Mouse (Mus musculus) cerebellum, adult 11-12 months (tissue): Measurements from ENCODE around the gene Lamc1.

Source experiments
- DNase-seq: peaks from one replicate; pipeline ENCODE4 v3.0.0; 2022

Lamc1 gene

DNA sequence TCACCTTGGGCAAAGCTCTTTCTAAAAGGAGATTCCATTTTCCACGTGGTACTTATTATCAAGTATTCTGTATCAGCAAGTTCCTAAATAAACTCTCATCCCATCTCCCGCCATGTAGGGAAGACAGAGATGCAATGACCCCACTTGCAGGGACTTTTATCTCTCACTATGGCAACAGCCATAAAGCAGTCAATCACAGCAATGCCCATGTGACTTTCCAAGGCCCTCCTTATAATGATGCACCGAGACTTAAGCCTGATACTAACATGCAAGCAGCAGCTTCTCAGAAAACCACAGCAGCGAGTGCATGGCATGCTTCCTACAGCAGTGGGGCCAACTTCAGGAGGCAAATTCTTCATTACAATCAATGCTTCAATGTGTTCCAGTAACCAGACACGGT, 39.7 kb downstream of the Lamc1 start:
- no peak for DNase-seq

DNA sequence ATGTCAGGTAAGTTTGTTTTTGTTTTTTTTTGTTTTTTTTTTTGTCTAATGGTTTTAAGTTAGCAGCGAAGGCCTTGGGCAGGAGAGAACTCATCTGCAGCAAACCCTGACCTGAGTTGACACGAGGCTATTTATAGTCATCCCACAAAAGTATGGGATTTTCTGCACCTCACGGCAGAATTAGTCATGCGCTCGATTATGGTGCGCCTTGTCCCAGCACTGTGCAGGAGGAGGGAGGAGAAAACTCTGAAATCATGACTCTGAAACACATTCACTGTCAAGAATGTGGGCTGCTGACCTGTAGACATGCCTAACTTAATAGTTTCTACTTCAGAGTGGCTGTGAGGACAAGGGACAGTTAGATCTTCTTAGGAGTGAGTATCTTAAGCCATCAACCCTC, 40.4 kb downstream of the Lamc1 start:
- no peak for DNase-seq

- DNase-seq = no peak
Measured at GRCm38 (mm10) chr1:153291416-153291815, 41.2 kb downstream of the Lamc1 start.

- DNase-seq = no peak
Measured at GRCm38 (mm10) chr1:153288010-153288409, 44.6 kb downstream of the Lamc1 start.

DNA sequence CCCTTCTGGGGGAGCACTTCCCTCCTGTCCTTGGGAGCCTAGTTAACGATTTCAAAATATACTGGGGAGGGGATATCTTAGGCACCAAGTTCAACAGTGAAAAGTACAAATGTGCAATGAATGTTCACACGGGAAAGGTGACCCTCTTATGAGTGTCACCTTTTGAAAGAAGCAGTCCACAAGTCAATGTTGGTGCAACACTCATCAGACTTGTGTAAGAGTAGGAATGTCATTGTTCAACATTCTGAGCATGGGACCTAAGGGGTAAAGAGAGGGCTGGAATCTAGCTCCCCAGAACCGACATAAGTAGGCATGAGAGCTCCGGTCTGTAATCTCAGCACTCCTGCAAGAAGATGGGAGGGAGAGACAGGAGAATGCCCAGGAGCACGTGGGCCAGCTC, 45.1 kb downstream of the Lamc1 start:
- no peak for DNase-seq

GRCm38 (mm10) chr1:153286216-153286615, 46.4 kb downstream of the Lamc1 start:
- no peak for DNase-seq

DNA sequence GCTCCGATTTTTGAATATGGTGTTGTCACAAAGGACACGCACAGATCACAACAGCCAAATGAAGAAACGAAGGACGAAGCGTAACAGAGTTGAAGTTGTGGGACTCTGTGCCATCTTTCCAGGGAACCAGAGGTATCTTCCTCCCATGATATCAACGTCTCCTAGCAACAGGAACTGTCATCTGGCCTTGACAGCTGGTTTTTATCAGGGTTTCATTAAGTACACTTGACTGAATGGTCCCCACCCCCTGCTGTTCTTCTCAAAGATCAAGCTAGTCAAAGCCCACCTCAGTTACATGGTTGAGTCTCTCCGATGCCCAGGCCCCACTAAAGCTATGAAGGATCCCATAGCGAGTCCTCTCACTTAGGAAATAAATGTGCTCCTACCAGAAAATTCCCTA, 47.4 kb downstream of the Lamc1 start:
- no peak for DNase-seq

DNA sequence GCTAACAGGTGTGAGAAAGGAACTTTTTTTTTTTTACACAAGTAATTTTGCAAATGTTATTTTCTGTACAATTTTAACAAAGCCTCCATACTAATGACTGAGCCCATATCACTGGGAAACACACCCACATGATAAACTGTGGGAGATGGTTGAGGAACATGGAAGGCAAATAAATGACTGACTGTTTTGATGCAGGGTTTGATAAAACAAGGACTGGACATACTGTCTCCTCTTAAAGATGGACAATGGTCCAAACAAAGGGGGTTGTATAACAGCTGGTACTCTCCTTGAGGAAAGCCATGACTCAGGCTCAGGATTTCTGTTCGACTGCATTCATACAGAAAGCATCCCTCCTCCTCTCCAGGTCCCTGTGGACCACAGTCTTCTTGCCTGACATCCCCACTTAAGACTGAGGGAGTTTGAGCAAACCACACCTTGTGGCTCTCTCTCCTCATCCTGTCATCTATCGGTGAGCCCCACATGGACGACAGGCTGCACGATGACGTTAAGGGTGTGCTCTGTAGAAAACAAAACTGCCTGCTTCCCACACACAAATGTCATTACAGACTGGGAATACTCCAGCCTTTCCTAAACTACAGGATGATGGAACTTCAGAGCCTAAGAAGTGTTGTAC, 50.1 kb downstream of the Lamc1 start:
- DNase-seq = no peak

DNA sequence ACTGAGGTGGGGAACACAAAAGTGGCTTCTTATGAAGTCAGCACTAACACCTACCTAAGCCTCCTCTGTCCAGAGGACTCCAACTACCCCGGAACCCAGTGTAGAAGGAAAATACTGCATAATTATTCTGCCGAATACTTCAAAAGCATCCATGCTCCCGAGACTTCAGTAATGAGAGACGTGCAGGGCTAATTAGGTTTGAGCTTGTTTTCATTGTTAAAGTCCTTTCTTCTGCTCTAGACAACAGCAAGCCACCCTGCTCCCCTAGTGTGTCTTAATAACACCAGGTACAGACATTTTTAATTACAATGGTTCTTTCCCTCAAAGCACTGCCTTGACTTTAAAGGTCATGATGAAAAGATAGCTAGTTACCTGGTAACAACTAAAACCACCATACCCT, 51.1 kb downstream of the Lamc1 start:
- DNase-seq = no peak

DNA sequence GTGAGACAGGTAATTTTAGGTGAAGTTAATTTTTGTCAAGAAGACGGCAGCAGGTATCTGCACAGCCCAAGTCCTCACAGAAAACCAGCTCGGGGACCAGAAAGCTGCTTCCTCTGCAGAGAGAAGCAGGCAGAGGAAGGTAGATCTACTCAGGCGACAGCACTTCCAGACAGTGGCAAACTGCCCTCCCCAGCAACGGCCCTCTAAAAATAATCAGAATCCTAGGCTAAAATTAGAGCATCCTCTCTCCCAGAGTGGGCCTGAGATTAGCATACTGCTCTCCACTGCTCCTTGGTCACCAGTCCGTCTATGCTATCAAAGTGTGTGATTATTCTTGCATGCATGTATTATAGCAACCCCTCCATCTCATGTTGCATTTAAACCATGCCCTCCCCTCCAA, 52.2 kb downstream of the Lamc1 start:
- no peak for DNase-seq

DNA sequence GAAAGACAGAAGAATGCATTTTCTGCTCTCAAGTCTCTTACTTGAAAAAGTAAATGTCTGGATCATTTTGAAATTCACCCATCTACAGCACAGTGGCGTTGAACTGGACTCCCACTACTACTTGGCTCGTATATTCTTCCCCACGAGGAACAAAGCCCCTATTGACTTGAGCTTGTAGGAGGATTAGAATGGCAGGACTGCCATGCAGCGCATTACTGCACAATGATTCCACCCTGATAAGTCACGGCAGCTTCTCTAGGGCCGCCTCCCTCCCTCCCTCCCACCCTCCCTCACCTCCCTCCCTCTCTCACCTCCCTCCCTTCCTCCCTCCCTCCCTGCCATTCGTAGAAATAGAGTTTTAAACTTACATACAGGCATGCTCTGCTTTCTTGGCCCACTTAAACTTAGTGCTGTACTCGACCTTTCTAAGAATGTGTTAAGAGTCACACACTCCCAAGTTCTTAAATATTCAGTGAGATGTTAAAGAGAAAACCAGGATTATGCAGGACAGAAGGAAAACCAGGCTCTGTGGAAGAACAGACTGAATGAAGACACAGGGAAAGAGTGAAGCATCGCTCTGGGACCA, 54.5 kb downstream of the Lamc1 start:
- no peak for DNase-seq

GRCm38 (mm10) chr1:153275466-153275865, 57.1 kb downstream of the Lamc1 start:
- DNase-seq = no peak

DNA sequence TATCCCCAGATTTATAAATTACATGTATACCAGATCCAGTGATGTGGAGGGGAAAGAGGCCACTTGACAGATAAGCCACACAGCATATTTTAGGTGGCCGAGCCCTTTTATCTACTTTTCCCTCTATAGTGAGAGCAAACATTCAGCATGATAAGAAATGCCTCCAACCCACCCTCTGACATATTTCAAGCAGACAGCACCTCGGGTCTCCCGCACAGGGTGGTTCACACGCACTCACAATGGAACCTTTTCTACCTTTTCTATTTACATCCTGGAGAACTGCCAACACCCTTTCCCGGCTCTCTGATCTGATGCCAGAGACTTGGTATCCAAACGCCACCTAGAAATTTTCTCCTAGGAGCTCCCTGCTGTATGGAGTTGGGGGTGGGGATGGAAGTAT, 58.0 kb downstream of the Lamc1 start:
- DNase-seq = no peak

GRCm38 (mm10) chr1:153273657-153274056, 58.9 kb downstream of the Lamc1 start:
- DNase-seq = no peak

DNA sequence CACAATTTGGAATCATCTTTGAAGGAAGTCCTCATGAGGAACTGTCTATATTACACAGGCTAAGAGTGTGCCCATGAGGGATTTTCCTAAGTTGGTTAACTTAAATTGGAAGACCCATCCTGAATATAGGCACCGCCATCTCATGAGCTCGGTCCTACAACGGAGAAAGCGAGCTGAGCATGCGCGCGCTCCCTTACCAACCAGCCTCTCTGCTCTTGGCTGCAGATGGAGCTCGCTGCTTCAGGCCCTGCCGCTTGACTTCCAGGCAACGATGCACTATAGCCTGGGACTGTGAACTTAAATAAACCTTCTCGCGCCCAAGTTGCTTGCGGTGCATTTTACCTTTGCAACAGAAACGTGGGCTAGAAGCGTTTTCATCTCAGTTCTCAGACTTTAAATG, 61.8 kb downstream of the Lamc1 start:
- no peak for DNase-seq

DNA sequence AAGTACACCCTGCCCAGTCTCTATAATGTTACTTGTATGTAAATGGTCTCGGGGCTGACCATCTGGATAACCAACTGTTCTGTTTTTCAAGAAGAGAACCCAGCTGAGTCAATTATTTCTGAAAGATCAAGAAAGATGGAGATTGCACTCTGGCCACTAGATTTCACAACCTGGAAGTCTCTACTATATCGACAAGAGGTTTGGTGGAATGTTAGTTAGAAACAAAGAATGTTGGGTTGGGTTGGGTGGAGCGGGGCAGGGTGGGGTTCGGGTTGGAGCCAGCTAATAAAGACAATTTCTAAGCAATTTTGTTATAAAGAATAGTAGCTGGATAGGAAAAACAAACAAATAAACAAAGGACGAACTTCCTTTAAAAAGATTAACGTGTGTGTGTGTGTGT, 62.9 kb downstream of the Lamc1 start:
- no peak for DNase-seq

GRCm38 (mm10) chr1:153268806-153269309, 63.7 kb downstream of the Lamc1 start:
- DNase-seq = no peak

GRCm38 (mm10) chr1:153268306-153268705, 64.3 kb downstream of the Lamc1 start:
- DNase-seq = no peak

GRCm38 (mm10) chr1:153267730-153268129, 64.9 kb downstream of the Lamc1 start:
- DNase-seq = no peak

DNA sequence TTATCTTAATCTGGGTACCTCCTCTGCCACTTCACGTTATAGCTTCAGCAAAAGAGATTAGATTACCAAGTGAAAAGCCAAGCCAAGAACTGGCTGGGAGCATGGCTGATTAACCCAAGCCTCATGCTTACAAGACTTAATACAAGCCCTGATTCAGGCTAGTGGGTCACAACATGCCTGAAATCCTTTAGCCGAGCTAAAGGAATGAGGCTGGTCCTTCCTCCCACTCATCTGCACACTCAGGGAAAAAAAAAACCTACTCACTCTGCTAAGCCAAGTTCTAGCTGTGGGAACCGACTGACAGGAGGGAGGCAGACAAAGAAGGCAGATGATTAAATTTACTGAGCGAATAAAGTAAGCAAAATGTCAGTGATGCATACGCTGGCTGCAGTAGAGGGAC, 65.7 kb downstream of the Lamc1 start:
- no peak for DNase-seq

DNA sequence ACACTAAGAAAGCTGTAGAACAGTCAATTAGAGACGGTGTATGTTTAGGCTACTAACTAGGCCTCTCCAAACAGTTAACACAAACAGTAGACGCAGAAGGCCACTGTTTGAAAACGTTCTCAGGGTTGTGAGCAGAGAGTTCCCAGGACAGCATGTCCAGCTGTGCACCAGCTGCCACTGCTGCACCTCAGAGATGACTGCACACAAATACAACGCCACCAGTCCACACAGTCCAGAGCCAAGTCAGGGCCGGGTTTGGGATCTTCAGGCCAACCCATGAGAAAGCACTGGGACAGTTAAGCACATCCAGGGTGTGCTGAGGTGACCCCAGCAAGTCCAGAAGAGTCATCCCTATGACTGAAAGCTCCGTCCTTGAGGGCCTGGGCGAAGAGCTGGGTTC, 67.0 kb downstream of the Lamc1 start:
- DNase-seq = no peak

DNA sequence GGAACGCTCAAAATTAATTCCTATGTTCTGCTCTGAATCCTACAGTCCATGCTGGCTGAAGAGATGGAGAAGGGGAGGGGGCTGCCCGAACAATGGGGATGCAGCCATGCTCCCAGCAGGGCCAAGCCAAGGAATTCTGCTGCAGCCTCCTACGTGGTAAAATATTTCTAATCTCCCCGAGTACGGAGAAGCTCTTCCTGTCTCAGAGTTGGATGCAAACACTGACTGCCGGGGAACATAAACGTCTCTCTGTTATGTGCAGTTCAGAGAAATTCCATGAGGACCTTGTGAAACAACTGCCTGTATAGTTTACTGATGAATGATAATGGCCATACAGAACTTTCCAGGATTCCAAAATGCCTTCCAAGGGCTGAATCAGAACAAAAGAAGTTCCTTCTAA, 67.5 kb downstream of the Lamc1 start:
- DNase-seq = no peak

GRCm38 (mm10) chr1:153259752-153260300, 72.8 kb downstream of the Lamc1 start:
- DNase-seq = no peak

GRCm38 (mm10) chr1:153252540-153253210, 79.9 kb downstream of the Lamc1 start:
- no peak for DNase-seq
